Mouse (Mus musculus) forebrain, embryonic 14.5 days (tissue): Measurements from ENCODE around the gene Chdh. TPM values are rescaled to one million over a fixed set of nuclear protein-coding genes. Genes with fewer than 3 reads are reported as not detected.

Experiments used
- microRNA-seq: library from miRNA; unstranded; fragments of <30 nt; microRNA quantifications from one replicate; pipeline ENCODE4, GENCODE M21; 2016
- polyA plus RNA-seq: library from polyadenylated mRNA; unstranded; fragments of >200 nt; fragmentation: Nextera tagmentation; extraction: Ambion mirVana; gene quantifications from 2 replicates; pipeline ENCODE4 v1.2.1, GENCODE M21; 2014

The Chdh gene
- polyA plus RNA-seq, 1 experiment from 2014 or later, result not detected

Small RNA genes lying within 50 kb of the gene (microRNA-seq; reads per million reads assigned to microRNA genes)
- 0.66 reads per million for gene Mir6947

Other genes with a start within 250 kb of the Chdh start
- 389 and 423 TPM in 2 replicates for gene Selenok, start 40.7 kb upstream of the Chdh start, polyA plus RNA-seq
- gene Actr8, start 30.7 kb upstream of the Chdh start, polyA plus RNA-seq, result 66.1 and 75.8 TPM in 2 replicates
- gene Il17rb, start 127 bp upstream of the Chdh start, polyA plus RNA-seq, result 0.94 and 0.95 TPM in 2 replicates